ENCODE assay signal across 8 mouse cellular contexts in genomic region chr6:85513531-85513910, GRCm38 (mm10). TPM values are rescaled to one million over a fixed set of nuclear protein-coding genes. Genes with fewer than 3 reads are reported as not detected.
A peak's percentile ranks its signal among the peaks of the same experiment; 100 is the strongest.
DNase-seq lines count a peak whose midpoint lies in the region; ATAC-seq and TF ChIP-seq lines count a peak whose summit lies in the region.

Gene Egr4, minus strand, starts transcription at chr6:85513589.

- no peak for TF ChIP-seq EP300 in lung, postnatal 0 days (IDR thresholded peaks at IDR 0.05)

- H3K27ac ChIP-seq in lung, embryonic 16.5 days (ENCODE audit: low read length): no peak within 1 kb of the TSS
- no peak within 1 kb of the TSS for H3K27ac ChIP-seq in lung, postnatal 0 days (ENCODE audit: low read length)

- no peaks in the 10 kb centered on the region for H3K36me3 ChIP-seq in lung, embryonic 16.5 days (ENCODE audit: control insufficient read depth, insufficient read depth, low read length)
- H3K36me3 ChIP-seq in lung, postnatal 0 days (ENCODE audit: insufficient read depth, low read length): no peaks in the 10 kb centered on the region

- H3K9ac ChIP-seq in lung, embryonic 16.5 days (ENCODE audit: low read length): no peak within 1 kb of the TSS
- H3K9ac ChIP-seq in lung, postnatal 0 days (replicated peaks; ENCODE audit: low read depth): no peak within 1 kb of the TSS

- TF ChIP-seq CTCF in lung, postnatal 0 days (IDR thresholded peaks at IDR 0.05): no peak

- peak within 1 kb of the TSS; percentile 49 for H3K4me3 ChIP-seq in lung, embryonic 16.5 days (ENCODE audit: low read length)
- peak within 1 kb of the TSS; percentile 32 for H3K4me3 ChIP-seq in lung, postnatal 0 days (ENCODE audit: low read depth, low read length)

- H3K9me3 ChIP-seq in lung, embryonic 16.5 days (ENCODE audit: control insufficient read depth, low read length): peaks cover 2% of the 10 kb centered on the region; the same call in 1 of the 2 replicates
- no peaks in the 10 kb centered on the region for H3K9me3 ChIP-seq in lung, postnatal 0 days (ENCODE audit: low read length)

- no peak for DNase-seq in lung, postnatal 25 days (ENCODE audit: low spot score)
- peak; percentile 88 for DNase-seq in cerebellum, adult 9-10 months
- peak; percentile 87 to 88 for DNase-seq in frontal cortex, postnatal 10 days (ENCODE audit: low spot score in 2 of 2)
- peak; percentile 68 for DNase-seq in layer of hippocampus, adult 9-10 months (ENCODE audit: low spot score)
- peak; percentile 10 for DNase-seq in lung, postnatal 0 days (ENCODE audit: low spot score)
- peak; percentile 41 for DNase-seq in retina, postnatal 7 days (ENCODE audit: low read depth, low spot score)

- 1% methylated on average over 38 of the region's 38 CpGs for WGBS in lung, embryonic 16.5 days
- under 1% methylated on average over 37 of the region's 38 CpGs for WGBS in lung, postnatal 0 days

- H3K4me1 ChIP-seq in lung, embryonic 16.5 days (replicated peaks; ENCODE audit: control insufficient read depth, insufficient read depth, low read length): peaks cover 14% of the 10 kb centered on the region; the same call in 1 of the 2 replicates
- H3K4me1 ChIP-seq in lung, postnatal 0 days (ENCODE audit: insufficient read depth, low read depth, low read length): no peaks in the 10 kb centered on the region

- peak within 1 kb of the TSS; percentile 71 for H3K4me2 ChIP-seq in lung, embryonic 16.5 days (ENCODE audit: low read depth, low read length)
- peak within 1 kb of the TSS; percentile 58 for H3K4me2 ChIP-seq in lung, postnatal 0 days (replicated peaks; ENCODE audit: low read depth, low read length)

- ATAC-seq in lung, embryonic 16.5 days (ENCODE audit: low read depth): peak; percentile 69; the same call in 1 of the 2 replicates
- 0 out of 2 replicates have a peak, but pooled peaks have one; percentile 33 for ATAC-seq in lung, postnatal 0 days
- ATAC-seq in erythroid progenitor cell, adult 5-6 weeks (replicated peaks; ENCODE audit: low FRiP score, poor library complexity, severe bottlenecking): no peak

- H3K27me3 ChIP-seq in lung, embryonic 16.5 days (ENCODE audit: control insufficient read depth, insufficient read depth, low read depth, low read length): peaks cover 63% of the 10 kb centered on the region
- peaks cover 41% of the 10 kb centered on the region for H3K27me3 ChIP-seq in lung, postnatal 0 days (replicated peaks; ENCODE audit: insufficient read depth, low read length)

RNA-seq across cellular contexts. Expression of gene Egr4, which starts in this region (rescaled TPM):
- polyA plus RNA-seq in lung, embryonic 16.5 days (2015; fragmentation: Nextera tagmentation; extraction: Ambion mirVana): not detected in 2 replicates
- polyA plus RNA-seq in lung, postnatal 0 days (2015; fragmentation: Nextera tagmentation; extraction: Ambion mirVana): not detected in 2 replicates
- not detected in 2 replicates for total RNA-seq in erythroid progenitor cell, adult 5-6 weeks (2015; ENCODE audit: low replicate concordance)
- total RNA-seq in erythroid progenitor cell, adult 5-6 weeks (2017; ENCODE audit: low replicate concordance): not detected in 2 replicates

Comparison
In these comparisons a context has a peak if more than half of its experiments do, and no peak if none do; other contexts are left out.
1. Peak in ATAC-seq, H3K4me3 ChIP-seq and H3K4me2 ChIP-seq in lung, embryonic 16.5 days; RNA of the gene not detected or under 1 TPM.
2. Peak in DNase-seq, ATAC-seq, H3K4me3 ChIP-seq and H3K4me2 ChIP-seq in lung, postnatal 0 days; RNA of the gene not detected or under 1 TPM.